Mouse (Mus musculus) T-helper 17 cell (primary cell): ENCODE measurements around the gene St3gal5.

ENCODE experiments used
- in situ Hi-C, 2 experiments: fragments of 300-600 bp; cut with MboI, MseI; formaldehyde crosslinking; loops; 1 replicate in 1 of 2; 2 replicates in 1 of 2; pipeline ENCODE4 v1.15.1; 2025; ENCODE audit warnings: high pct_unique_total_duplicates in 2 of 2

St3gal5 gene

GRCm38 (mm10) chr6:72097181-72097995, at the start of gene St3gal5:
Gene St3gal5, plus strand, starts transcription at chr6:72097592.
- in situ Hi-C loops: no loop called here

GRCm38 (mm10) chr6:72048643-72049042, 48.7 kb upstream of the St3gal5 start:
- in situ Hi-C loops: loop anchor here in 1 of 2 experiments (5.0 kb wide), 1 partner anchor 56 kb away; no protein-coding TSS in a partner anchor

GRCm38 (mm10) chr6:72049941-72050340, 47.5 kb upstream of the St3gal5 start:
- in situ Hi-C loops: loop anchor here in 1 of 2 experiments (5.0 kb wide), 1 partner anchor 58 kb away; no protein-coding TSS in a partner anchor

- in situ Hi-C loops: no loop called here
Measured at GRCm38 (mm10) chr6:72050827-72051226, 46.6 kb upstream of the St3gal5 start.

GRCm38 (mm10) chr6:72051247-72051646, 46.1 kb upstream of the St3gal5 start:
- in situ Hi-C loops: no loop called here

- in situ Hi-C loops: no loop called here
Measured at GRCm38 (mm10) chr6:72051757-72052156, 45.6 kb upstream of the St3gal5 start.

GRCm38 (mm10) chr6:72056548-72056947, 40.8 kb upstream of the St3gal5 start:
- in situ Hi-C loops: no loop called here

GRCm38 (mm10) chr6:72058398-72058889, 38.9 kb upstream of the St3gal5 start:
- in situ Hi-C loops: no loop called here

- in situ Hi-C loops: loop anchor here in 1 of 2 experiments (10.0 kb wide), 1 partner anchor 604 kb away; no protein-coding TSS in a partner anchor
Measured at GRCm38 (mm10) chr6:72060677-72061076, 36.7 kb upstream of the St3gal5 start.

- in situ Hi-C loops: loop anchor here in 1 of 2 experiments (10.0 kb wide), 1 partner anchor 601 kb away; no protein-coding TSS in a partner anchor
Measured at GRCm38 (mm10) chr6:72063718-72064117, 33.7 kb upstream of the St3gal5 start.

GRCm38 (mm10) chr6:72065988-72066387, 31.4 kb upstream of the St3gal5 start:
- in situ Hi-C loops: loop anchor here in 1 of 2 experiments (10.0 kb wide), 1 partner anchor 599 kb away; no protein-coding TSS in a partner anchor

GRCm38 (mm10) chr6:72068436-72068835, 29.0 kb upstream of the St3gal5 start:
- in situ Hi-C loops: loop anchor here in 1 of 2 experiments (10.0 kb wide), 1 partner anchor 596 kb away; no protein-coding TSS in a partner anchor

- in situ Hi-C loops: no loop called here
Measured at GRCm38 (mm10) chr6:72071281-72071870, 26.0 kb upstream of the St3gal5 start.

GRCm38 (mm10) chr6:72073781-72074180, 23.6 kb upstream of the St3gal5 start:
- in situ Hi-C loops: no loop called here

GRCm38 (mm10) chr6:72076512-72076911, 20.9 kb upstream of the St3gal5 start:
- in situ Hi-C loops: loop anchor here in 1 of 2 experiments (5.0 kb wide), 1 partner anchor 39 kb away; no protein-coding TSS in a partner anchor

- in situ Hi-C loops: loop anchor here in 1 of 2 experiments (5.0 kb wide), 1 partner anchor 41 kb away; no protein-coding TSS in a partner anchor
Measured at GRCm38 (mm10) chr6:72078178-72078577, 19.2 kb upstream of the St3gal5 start.

GRCm38 (mm10) chr6:72081318-72082024, 15.9 kb upstream of the St3gal5 start:
- in situ Hi-C loops: no loop called here

GRCm38 (mm10) chr6:72087402-72087801, 10.0 kb upstream of the St3gal5 start:
- in situ Hi-C loops: no loop called here

GRCm38 (mm10) chr6:72089865-72090264, 7.5 kb upstream of the St3gal5 start:
- in situ Hi-C loops: no loop called here

- in situ Hi-C loops: no loop called here
Measured at GRCm38 (mm10) chr6:72091007-72091406, 6.4 kb upstream of the St3gal5 start.

GRCm38 (mm10) chr6:72093121-72093520, 4.3 kb upstream of the St3gal5 start:
- in situ Hi-C loops: no loop called here
